Mouse (Mus musculus): ENCODE measurements around the gene Slc25a47.
"Not testable (repeated sequence)": the region's sequence is repeated elsewhere in the genome, so short reads cannot be mapped to it uniquely, and the experiment has no call there.

Gene Slc25a47

DNA sequence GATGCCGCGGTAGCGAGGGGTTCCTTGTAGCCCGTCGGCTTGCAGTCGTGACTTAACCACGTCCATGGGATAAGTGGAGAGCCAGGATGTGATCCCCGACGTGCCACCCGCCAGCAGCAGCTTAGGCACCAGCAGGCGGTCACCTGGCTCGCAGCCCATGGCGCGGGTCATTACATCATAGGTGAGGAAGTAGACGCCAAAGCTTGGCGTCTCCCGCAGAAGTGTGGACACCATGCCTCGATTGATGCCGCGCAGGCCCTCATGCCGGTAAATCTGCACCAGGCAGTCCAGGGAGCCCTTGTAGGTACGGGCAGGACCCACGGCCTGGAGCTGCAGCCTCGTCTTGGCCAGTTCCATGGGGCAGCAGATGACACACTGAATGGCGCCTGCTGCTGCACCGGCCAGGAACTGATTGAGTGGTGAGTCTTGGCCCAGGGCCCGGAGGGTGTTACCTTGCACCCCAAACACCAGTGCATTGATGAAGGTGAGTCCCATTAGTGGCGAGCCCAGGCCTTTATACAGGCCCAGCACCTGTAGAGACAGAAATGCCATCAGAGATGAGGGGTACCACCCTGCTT is 8.8 kb upstream of the Slc25a47 start:
- no peak for DNase-seq

DNA sequence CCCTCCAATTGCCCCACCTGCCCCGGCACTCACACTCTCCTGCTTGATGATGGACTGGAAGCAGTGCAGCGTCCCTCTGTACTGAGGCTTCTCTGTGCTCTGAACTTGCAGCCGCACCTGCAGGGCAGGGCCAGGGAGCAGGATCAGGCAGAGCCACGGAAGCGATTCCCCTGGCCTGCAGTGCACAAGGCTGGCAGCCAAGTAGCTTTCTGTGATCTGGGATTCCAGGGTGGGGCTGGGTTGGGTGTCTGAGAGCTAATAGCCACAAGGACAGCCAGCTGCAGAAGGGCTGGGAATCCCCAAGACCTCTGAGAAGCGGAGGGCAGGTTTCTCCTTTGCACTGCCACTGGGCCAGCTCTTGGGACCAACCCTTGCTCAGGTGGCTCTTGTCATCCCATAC is 8.2 kb upstream of the Slc25a47 start:
- no peak for DNase-seq

DNA sequence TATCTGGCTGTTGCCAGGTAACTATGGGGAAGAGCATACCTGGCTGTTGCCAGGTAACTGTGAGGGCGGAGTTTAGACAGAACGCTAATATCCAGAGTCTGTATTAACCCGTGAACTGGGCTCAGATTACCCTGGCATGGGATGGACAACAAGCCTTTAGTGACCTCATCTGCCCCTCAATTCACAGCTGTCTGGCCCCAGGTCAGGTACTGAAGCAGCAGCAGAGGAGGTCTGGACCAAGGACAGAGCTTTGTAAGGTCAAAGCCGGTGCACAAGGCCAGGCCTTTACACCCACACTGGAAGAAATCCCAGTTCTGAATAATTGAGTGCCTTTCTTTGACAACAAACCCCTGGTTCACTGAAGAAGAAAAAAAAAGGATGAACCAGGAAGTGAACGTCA is 6.2 kb upstream of the Slc25a47 start:
- DNase-seq = no peak

DNA sequence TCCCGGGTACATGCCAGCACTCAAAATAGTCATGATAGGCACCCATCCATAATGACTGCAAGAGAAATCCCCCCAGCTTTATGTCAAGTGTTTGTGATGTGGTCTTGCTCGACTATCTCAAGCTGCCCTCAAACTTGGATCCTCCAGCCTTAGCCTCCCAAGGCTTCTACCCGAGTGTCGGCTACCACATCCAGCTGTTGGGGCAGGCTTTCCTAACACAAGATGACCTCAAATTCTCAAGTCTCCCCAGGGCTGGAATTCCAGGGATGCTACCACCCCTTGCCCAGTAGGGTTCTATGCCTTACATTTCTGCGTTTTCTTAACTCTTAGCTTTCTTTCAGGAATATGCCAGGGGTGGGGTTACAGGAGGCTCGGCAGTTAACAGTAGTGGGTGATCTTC is 5.5 kb upstream of the Slc25a47 start:
- no peak for DNase-seq

DNA sequence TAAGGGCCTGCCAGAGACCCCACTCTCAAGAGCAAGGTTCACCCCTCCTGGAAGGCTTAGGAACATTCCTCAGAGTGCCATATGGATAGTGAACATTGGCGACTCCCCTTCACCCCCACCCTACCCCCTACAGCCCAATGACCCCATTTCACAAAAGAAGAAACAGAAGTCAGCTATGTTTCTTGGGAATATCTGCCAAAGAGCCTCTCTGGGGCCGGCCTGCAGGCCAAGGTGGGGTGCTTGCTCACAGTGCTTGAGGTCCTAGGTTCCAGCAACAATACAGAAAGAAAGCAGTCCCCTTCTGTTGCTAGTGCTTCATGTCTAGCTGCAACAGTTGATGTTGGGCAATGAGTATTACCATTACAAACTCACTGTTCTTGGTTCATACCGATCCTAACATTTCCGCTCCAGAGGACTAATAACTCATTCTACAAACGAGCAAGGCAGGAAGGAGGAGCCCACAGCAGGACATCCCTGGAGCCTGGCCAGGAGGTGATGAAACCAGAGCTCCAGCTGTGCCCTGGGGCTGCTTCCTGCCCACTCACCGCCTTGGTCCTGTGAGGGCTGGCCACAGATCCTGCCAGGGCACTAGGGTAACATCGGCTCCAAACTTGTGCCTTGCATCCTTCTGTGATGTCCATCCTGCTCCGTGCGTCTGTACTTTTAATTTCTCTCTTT is 3.7 kb upstream of the Slc25a47 start:
- DNase-seq = no peak

DNA sequence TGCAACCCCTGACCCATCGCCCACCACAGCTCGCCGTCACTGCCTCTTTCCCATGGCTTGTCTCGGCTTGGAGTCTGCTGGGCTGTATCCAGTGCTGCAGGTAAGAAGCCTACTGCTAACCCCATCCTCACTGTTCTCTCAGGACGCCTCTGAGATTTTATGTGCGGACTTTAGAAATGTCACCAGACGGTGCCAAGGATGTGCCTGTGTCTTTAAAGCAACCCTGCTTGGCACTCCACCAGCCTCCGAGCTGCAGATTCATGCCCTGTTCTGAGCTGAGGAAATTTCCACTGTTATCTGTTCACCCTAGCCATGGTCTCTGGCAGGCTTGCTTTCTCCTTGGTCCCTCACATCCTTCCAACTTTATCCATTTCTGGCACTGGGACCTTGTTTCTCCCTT is 3.0 kb upstream of the Slc25a47 start:
- no peak for DNase-seq

DNA sequence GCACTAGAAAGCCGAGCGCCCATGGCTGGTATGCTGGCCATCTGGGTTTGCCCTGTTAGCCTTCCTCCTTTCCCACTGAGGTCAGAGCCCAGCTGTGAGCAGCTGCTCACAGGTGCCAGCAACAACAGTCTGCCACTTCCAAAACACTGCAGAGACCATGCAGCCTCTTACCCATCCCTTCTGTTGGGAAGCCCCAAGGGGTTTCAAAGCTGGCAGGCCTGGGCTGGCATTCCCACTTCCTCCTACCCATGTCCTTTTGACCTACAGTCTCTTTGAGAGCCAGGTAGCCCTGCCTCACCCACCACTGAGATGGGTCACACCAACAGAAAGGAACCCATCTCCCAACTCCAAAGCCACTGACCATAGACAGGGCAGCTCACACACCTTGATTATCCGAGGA is 2.4 kb upstream of the Slc25a47 start:
- no peak for DNase-seq

DNA sequence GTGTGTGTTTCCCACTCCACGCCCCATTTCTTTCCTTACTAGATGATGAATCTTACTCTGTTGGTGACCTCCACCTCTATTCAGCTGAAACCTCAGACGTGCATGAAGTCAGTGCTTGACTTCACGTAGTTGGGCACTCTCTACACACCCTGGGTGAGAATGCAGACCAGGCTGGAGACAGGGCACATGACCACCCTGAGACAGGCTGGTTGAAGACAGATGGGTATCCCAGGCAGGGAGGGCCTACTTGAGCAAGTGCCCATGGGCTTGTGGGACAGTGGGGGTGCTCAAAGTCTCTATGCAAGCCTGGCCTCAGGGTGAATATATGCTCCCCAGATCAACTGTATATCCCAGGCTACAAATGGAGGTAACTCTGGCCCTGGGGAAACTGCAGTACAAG is 1.5 kb upstream of the Slc25a47 start:
- DNase-seq = no peak

DNA sequence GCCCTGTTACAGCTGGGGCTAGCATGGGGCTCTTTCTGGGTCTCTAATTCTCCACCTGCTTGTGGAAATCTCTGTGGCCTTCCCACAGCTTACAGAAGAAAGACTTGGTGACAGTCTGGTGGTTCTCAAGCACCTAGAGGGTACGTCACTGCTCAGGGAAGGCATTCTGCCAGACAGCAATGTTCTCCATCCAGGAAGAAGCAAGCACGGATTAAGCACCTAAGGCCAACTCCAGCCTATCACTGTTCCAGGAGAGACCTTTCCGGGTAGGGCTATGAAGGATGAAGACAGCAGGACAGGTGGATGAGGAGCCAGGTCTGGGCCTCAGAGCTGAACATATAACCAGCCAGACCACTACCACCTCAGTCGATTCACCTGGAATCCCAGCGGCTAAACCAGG is 1.1 kb upstream of the Slc25a47 start:
- DNase-seq = no peak

DNA sequence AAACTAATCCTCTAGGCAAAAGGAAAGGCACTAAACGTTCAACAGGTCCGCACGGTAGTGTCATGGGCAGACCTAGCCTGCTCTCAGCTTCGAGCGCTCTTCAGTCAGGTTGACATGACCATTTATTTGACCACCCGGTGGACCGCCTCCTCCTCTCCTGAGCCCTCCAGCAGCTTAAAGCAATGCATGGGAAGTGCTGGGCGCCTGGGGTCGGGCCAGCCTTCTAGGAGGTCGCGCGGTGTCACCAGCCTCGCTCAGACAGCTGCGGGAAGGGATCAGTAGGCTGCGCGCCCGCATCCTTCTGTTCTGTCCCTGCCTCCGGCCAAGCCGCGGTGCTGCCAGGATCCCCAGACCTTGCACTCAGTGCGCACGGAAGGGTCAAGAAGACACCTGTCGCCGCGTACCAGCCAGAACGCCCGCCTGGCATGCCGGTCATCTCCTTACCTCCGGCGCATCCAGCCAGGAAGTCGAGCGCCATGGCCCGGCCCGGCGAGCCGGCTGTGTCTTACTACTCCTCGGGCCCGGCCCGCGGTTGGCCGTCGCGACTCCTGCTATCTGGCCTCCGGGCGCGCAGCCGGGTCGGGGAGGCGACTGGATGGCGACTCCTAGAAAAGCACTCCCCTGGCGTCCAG is 522 bp upstream of the Slc25a47 start:
- no peak for DNase-seq

DNA sequence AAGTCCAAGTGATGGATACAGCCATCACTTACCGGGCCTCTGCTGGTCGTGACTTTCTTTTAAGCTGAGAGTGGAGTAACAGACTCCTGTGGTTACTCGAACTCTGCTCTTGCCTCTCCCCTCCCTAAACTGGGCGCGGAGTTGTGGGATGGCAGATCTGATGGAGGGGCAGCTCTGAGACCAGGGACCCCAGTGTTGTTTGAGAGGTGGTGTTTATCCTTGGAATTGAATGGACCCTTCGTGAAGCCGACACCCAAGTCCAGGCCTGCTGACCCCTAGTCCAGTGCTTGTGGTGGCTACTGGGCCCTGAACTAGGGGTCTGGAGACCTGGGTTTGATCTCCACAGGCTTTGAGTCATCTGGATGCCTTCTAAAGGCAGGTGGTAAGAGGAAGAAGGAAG is 876 bp downstream of the Slc25a47 start:
- no peak for DNase-seq

DNA sequence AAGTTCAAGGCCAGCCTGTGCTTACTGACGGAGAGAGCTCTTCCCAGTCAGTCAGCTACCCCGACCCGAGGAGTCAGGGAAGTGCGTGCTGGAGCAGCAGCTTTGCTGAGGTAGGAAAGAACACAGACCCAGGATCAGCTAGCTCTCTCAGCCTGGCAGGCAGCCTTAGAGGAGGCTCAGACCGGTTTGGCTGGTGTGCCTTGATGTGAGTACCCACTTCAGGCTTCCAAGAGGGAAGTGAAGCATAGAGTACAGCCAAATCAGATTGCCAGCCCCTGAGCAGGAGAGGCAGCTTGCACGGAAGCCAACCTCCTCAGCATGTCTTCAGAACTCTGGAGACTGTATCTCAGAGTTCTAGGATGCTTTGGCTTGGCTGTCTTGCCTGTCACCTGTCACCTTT is 5.3 kb downstream of the Slc25a47 start:
- no peak for DNase-seq

DNA sequence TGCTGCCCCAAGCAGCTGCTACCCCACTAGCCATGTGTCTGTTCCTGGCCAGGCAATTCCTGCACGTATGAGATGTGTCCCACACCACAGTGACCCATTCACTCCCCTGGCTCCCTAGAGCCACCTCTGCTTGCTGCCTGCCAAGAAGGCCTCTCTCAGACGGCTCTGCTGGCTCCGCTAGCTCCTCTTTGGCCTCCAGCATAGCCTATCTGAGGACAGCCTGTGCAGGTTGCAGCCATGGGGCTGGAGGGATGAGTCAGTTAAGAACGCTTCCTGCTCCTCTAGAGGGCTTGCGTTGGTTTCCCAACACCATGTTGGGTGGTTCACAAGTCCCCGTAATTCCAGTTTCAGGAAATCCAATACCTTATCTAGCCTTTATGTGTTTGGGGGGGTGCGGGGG is 6.8 kb downstream of the Slc25a47 start:
- DNase-seq = no peak

DNA sequence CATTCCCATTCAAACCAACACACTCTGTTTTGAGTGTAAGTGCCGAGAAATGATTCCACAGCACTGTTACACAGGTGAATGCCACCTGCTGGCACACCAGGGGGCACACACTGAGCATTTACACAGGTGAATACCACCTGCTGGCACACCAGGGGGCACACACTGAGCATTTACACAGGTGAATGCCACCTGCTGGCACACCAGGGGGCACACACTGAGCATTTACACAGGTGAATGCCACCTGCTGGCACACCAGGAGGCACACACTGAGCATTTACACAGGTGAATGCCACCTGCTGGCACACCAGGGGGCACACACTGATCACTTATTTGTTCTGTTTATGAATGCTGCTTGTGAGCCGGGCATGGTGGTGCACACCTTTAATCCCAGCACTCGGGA is 12.2 kb downstream of the Slc25a47 start:
- DNase-seq = not testable (repeated sequence)

DNA sequence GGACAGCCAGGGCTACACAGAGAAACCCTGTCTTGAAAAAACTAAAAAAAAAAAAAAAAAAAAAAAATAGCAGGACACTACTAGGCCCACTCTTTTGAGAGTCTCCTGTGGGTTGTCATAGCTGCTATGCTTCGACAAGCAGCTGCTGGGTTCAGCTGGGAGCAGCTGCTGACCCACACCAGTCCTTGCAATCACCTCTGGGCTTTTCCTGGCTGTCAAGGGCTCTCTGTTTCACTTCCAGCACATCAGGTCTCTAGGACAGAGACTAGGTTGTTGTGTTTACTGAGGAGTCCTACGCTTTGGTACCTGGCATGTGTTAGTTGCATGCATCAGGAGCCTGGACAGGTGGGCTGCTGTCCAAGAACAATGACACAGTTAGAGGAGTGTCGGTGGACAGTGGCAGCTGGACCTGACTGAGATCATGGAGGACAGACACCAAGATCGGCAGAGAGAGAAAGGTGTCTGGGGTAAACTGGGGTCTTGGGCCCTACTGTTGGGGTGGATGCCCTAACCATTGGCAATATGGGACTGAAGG is 13.7 kb downstream of the Slc25a47 start:
- DNase-seq = no peak

DNA sequence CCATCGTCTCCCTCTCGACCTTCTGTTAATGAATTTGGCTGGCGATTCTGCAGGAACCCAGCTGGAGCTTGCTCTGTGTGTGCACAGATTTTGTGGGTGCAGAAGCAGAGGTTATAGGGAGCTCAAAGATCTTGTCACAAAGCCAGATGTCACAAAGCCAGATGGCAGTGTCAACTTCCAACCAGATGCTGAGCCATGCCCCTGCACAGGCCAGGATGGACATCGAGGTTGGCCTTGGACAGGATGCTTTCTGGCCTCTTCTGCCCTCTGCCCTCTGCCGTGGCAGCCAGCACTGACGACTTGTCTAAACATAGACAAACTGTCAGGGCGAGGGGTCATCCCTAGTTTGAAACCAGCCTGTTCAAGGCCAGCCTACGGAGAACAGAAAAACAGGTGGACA is 14.3 kb downstream of the Slc25a47 start:
- DNase-seq = no peak

DNA sequence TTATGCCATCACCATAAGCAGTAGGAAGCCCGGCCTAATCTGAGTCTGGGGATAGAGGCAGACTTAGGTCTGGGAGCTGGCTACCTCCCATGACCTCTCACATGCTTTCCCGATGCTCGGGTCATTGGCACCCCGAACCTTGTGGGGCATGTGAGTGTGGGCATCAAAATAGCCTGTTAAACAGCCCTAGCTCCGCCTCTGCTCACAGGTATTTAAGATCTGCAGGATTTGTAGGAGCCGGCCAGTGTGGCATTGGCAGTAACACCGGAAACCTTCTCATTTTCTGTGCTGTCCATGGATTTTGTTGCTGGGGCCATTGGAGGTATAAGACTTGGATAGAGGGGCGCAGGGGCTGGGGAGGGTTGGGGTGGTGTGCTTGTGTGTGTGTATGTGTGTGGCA is 15.0 kb downstream of the Slc25a47 start:
- DNase-seq = no peak

DNA sequence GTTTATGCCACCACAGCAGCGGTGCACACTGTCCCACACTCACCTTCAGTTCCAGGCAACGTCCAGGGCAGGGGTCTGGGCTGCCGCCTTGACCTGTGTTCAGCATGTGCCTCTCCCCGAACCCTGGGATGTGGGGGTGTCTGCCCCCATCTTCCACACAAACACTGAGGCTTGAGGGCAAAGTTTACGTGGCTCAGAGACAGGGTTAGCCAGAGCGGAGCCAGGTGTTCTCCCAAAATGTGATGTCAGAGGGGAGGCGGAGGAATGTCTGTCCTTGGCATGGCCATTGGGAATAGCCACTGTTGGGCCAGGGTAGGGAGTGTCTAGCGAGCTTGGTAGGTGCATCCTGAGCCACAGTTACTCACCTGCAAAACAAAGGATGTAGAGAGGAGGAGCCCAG is 17.0 kb downstream of the Slc25a47 start:
- DNase-seq = no peak

DNA sequence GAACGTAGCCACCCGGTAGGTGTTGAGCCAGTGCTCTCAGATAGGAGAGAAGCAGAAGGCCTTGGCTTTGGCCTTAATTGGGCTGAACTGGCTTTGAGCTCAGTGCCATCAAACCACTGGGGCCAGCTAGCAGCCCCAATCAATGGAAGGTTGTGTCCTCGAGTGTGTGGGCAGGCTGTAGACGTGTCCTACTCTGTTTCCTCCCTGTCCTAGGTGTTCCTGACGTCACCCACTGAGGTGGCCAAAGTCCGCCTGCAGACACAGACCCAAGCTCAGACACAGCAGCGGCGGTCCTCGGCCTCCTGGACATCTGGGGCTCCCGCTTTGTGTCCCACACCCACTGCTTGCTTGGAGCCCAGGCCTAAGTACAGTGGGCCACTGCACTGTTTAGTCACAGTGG is 19.2 kb downstream of the Slc25a47 start:
- no peak for DNase-seq

DNA sequence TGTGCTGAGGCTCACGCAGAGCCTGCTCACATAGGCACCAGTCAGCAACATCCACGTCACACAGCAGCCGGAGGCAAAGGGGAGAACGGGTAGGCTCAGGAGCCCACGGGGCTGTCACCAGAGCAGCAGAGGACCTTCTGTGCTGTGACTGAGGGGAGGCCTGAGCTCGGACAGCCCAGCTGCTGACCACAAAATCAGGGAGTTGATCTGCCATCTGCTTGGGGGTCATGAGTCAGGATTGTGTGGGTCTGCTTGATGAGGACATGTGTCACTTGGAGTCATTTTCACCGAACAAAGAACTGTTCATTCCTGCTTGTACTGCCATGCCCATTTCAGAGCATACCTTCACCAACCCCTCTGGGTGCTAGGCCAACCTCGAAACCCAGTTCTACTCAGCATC is 20.3 kb downstream of the Slc25a47 start:
- no peak for DNase-seq

DNA sequence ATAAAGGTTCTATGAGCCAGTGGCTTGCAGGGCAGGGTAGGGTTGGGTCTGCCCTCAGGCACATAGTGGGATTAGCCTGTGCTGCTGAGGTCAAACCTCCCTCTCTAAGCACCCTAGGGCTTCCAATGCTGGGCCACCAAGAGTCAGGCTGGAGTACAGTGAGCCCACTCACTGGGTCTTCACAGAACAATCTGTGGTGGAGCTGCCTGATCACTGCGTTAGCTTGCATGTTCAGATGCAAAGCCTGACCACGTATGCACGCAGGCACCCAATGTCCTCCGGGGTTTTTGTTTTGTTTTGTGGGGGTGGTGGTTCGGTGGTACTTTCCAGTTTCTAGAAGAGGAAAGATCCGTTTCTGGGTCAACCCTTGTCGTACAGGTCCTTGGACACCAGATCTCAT is 21.3 kb downstream of the Slc25a47 start:
- no peak for DNase-seq

DNA sequence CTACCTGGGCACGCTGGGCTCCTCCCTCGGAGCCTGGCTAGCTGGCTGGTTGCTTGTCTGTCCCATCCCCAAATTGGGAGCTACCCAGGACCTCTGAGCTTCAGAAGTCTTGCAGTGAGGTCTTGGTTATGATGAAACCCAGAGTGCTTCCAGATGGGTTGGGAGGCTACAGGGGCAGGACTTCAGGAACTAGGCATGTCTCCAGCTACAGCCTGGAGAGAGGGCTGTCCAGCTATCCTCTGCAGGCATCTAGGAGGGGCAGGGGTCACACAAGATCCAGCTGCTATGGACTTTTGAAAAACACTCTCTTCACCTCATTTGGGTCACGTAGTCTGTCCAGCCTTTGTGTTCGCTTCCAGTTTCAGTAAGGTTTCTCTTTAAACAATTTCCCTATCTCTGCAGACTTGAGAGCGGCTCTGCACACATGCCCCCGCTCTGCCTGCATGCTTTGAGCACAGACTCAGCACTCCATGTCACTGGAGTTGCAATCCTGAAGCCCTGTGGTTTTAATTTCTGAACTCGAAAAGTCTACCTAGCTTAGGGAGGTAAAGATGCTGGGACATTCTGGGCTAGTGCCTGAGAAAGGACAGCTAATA is 21.8 kb downstream of the Slc25a47 start:
- DNase-seq = no peak

DNA sequence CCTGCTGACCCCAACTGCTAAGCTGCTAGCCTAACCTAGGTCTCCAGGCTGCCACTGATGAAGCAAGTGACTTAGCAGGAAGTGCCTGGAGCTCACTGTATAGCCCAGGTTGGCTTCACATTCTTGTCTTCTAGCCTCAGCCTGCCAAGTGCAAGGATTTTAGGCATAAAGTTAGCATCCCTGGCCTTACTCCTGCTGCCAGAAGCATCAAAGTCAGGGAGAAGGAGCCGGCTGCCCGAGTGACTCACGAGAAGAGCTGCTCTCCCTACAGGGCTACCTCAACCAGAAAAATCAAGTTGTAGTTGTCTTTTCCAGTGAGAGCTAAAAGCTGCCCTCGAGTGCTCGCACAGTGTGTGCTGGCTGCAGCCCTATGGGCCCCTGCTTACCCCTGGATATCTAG is 22.6 kb downstream of the Slc25a47 start:
- DNase-seq = no peak

DNA sequence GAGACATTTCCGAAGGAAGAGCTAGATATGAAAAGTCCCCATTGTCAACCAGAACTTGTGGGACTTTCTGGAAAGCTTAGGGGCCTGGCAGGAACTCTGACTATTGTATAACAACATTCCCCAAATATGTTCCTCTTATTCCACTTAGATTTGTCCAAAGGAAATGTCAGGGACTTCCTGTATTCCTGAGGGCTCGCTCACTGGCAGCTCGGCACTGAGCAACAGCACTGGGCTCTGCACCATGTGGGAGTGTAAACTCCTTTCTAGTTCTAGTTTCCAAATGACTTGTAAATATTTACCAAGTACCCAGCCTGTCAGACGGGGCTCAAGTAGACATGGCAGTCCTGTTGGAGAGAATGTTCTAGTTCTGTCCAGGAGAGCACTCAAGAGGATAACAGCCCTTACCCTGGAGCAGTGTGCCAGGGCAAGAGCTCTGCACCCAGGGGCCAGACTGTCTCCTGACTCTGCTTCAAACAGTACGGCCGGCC is 29.2 kb downstream of the Slc25a47 start:
- no peak for DNase-seq
